Mouse (Mus musculus) C2C12 (cell line): ENCODE results near the gene Gm266. TPM values are rescaled to one million over a fixed set of nuclear protein-coding genes. Genes with fewer than 3 reads are reported as not detected.

Experiments used
- H3K27me3 ChIP-seq: one replicate; pipeline ENCODE4 v1.6.1; 2011; ENCODE audit not compliant: control insufficient read depth, insufficient read depth, insufficient read length
- H3K36me3 ChIP-seq: one replicate; pipeline ENCODE4 v1.6.1; 2011; ENCODE audit not compliant: control insufficient read depth, insufficient read depth
- H3K4me3 ChIP-seq: one replicate; pipeline ENCODE4 v1.5.1; 2011; ENCODE audit warnings: mild to moderate bottlenecking, control low read depth; ENCODE audit not compliant: poor library complexity, insufficient read depth, severe bottlenecking
- H3K79me2 ChIP-seq: one replicate; pipeline ENCODE4 v1.6.1; 2011; ENCODE audit not compliant: control insufficient read depth, insufficient read depth
- H3K79me3 ChIP-seq: one replicate; pipeline ENCODE4 v1.6.1; 2011; ENCODE audit warnings: low read depth, control low read depth
- H3ac ChIP-seq: one replicate; pipeline ENCODE3; 2011; ENCODE audit warnings: low read depth; ENCODE audit not compliant: control insufficient read depth, insufficient read length
- CEBPB ChIP-seq: IDR thresholded peaks from one replicate; pipeline ENCODE4 v1.6.1; 2011; ENCODE audit warnings: low read depth, mild to moderate bottlenecking, control low read depth, moderate library complexity
- CTCF ChIP-seq: IDR thresholded peaks from one replicate; pipeline ENCODE4 v1.5.1; 2011; ENCODE audit not compliant: control insufficient read depth, insufficient read depth, insufficient read length
- FOSL1 ChIP-seq: IDR thresholded peaks from one replicate; pipeline ENCODE4 v1.8.0; 2011; ENCODE audit warnings: mild to moderate bottlenecking, low read length; ENCODE audit not compliant: poor library complexity, insufficient read depth, severe bottlenecking
- MAX ChIP-seq: IDR thresholded peaks from one replicate; pipeline ENCODE4 v1.6.1; 2011; ENCODE audit warnings: mild to moderate bottlenecking, control low read depth
- MYOD1 ChIP-seq: IDR thresholded peaks from one replicate; pipeline ENCODE4 v1.6.1; 2011; ENCODE audit warnings: low read depth; ENCODE audit not compliant: control insufficient read depth, insufficient read length
- MYOG ChIP-seq: IDR thresholded peaks from one replicate; pipeline ENCODE4 v1.6.1; 2011; ENCODE audit not compliant: control insufficient read depth, insufficient read length; ENCODE audit errors: extremely low read depth
- USF1 ChIP-seq: IDR thresholded peaks from one replicate; pipeline ENCODE4 v1.6.1; 2011; ENCODE audit warnings: low read depth, mild to moderate bottlenecking, control low read depth, moderate library complexity
- polyA plus RNA-seq: library from polyadenylated mRNA; unstranded; fragments of >200 nt; fragmentation: generic; extraction: Trizol; gene quantifications from one replicate; pipeline ENCODE4 v1.2.1, GENCODE M21; 2012; ENCODE audit warnings: missing spikeins

Gene Gm266
- polyA plus RNA-seq, 1 experiment = 2.1 TPM

DNA sequence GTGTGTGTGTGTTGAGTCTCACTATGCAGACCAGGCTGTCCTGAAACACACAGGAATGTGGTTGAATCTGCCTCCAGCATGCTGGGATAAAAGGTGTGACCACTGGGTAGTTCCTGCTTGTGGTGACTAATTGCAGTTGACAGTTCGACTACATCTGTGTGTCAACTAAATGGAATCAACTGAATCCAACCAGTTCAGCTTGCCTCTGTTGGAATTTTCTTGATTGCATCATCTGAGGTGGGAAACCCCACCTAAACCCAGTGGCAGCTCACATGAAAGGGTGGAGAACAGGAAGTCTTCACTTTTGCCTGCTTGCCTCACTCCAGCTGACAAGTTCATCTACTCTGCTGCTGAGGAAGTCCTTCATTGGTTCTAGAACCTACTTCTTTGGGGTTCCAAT is 14.5 kb downstream of the Gm266 start:
- Histone ChIP-seq H3K27me3 (no peaks in the 10 kb centered on the region), H3K36me3 (no peaks in the 10 kb centered on the region), H3K4me3 (no peak overlapping the region), H3ac (no peak overlapping the region), H3K79me3 (no peaks in the 10 kb centered on the region), H3K79me2 (no peaks in the 10 kb centered on the region)
- TF ChIP-seq USF1 = no peak
- TF ChIP-seq CEBPB = peak; percentile 91

DNA sequence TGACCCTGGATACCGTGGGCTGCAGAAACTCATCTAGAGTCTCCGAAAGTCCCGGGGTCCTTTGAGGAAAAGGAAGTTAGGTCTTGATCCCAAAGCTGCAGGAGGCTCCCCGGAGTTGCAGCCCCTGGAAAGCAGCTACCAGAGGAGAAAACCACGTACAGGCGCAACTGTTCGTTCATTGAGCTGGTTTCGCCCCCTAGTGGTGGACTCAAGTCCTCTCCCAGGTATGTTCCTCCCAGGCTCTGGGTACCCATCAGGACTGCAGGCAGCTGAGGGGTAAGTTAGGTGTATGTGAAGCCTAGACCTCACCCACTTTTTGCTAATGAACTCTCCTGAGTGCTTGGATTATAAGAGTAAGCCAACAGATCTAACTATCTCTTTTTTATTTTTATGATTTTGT is 16.1 kb downstream of the Gm266 start:
- Histone ChIP-seq H3K4me3 (no peak overlapping the region), H3K27me3 (no peaks in the 10 kb centered on the region), H3K36me3 (no peaks in the 10 kb centered on the region), H3K79me2 (no peaks in the 10 kb centered on the region), H3ac (no peak overlapping the region), H3K79me3 (no peaks in the 10 kb centered on the region)
- TF ChIP-seq FOSL1 = no peak
- TF ChIP-seq CEBPB = no peak
- TF ChIP-seq USF1 = no peak
- TF ChIP-seq CTCF = peak; percentile 83
- TF ChIP-seq MYOG = no peak

DNA sequence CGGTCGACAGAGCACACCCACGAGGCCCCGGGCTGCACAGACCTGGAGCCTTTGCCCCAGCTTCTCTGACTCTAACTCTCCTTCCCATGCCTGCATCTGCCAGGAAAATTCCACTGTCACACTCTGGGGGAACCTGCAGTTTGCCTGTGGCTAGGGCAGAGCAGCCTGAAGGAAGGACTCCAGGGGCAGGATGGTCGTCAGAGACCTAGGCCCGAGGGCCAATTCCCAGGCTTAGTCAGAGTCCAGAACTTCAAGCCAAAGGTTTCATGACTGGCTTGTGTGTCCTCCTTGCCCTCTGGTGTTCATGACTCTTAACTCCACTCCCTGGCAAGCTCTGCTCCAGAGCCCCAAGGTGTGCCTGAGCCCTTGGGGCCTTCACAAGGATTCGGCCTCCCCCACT is 17.4 kb downstream of the Gm266 start:
- H3K79me2 ChIP-seq = no peaks in the 10 kb centered on the region
- no peaks in the 10 kb centered on the region for H3K36me3 ChIP-seq
- TF ChIP-seq CTCF (no peak), MAX (no peak), CEBPB (no peak), FOSL1 (no peak)
- H3ac ChIP-seq = no peak overlapping the region
- H3K4me3 ChIP-seq = no peak overlapping the region
- no peaks in the 10 kb centered on the region for H3K27me3 ChIP-seq
- H3K79me3 ChIP-seq = no peaks in the 10 kb centered on the region

DNA sequence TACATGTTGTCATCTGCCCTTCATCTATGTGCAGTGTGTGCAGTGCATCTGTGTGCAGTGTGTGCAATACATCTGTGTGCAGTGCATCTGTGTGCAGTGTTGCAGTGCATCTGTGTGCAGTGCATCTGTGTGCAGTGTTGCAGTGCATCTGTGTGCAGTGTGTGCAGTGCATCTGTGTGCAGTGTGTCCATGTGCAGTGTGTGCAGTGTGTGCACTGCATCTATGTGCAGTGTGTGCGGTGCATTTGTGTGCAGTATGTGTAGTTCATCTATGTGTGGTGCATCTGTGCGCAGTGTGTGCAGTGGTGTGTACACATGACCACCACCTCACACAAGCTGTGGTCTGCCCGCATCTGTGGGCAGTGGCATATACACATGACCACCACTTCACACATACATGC is 19.3 kb downstream of the Gm266 start:
- no peak for TF ChIP-seq USF1
- no peak for TF ChIP-seq FOSL1
- TF ChIP-seq MYOD1 = no peak

DNA sequence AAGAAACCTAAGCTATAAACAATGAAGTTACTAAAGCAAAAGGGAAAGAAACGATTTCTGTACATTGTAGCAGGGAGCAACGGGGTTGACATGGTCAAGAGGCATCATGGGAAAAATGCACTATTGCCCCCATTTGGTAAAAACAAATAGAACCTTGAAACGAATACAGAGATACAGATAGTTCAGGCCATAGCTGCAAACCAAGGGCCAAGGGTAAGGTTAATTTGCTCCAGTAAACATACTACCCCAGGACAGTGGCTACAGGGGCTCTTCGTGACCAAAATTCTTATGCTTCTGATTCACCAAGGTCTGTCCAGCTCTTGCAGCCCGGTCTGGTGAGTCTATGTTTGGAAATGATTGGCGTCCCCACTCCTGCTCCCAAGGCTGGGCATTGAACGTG is 22.1 kb downstream of the Gm266 start:
- Histone ChIP-seq H3K27me3 (no peaks in the 10 kb centered on the region), H3ac (no peak overlapping the region), H3K79me2 (no peaks in the 10 kb centered on the region), H3K79me3 (no peaks in the 10 kb centered on the region), H3K4me3 (no peak overlapping the region), H3K36me3 (no peaks in the 10 kb centered on the region)
- TF ChIP-seq CTCF (no peak), CEBPB (no peak), MAX (no peak), FOSL1 (no peak), MYOG (no peak), USF1 (no peak), MYOD1 (no peak)

More for the DNA sequence above, 19.3 kb downstream of the Gm266 start:
- H3K36me3 ChIP-seq = no peaks in the 10 kb centered on the region
- no peaks in the 10 kb centered on the region for H3K79me3 ChIP-seq
- no peak overlapping the region for H3K4me3 ChIP-seq
- H3K79me2 ChIP-seq = no peaks in the 10 kb centered on the region
- no peaks in the 10 kb centered on the region for H3K27me3 ChIP-seq
- H3ac ChIP-seq = no peak overlapping the region

DNA sequence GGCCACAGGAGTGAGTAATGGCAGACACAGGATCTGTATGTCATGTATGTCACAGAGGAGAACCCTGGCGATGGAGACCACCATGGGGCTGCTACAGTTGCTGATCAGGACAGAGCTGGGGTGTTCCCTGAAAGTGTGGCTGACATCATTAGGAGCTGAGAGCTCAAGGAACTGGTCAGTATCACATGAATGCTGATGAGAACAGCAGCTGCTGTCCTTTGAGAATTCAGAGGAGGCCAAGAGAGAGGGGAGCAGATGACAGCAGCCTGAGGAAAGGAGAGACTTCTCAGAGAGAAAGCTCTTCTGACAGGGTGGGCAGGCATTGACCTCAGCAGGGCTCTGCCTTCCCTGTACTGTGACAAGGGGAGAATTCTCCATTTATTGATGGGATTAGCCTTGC is 27.9 kb downstream of the Gm266 start:
- no peak for TF ChIP-seq MAX
- no peak for TF ChIP-seq USF1
- TF ChIP-seq MYOG = no peak
- TF ChIP-seq CEBPB = no peak
- Histone ChIP-seq H3K27me3 (no peaks in the 10 kb centered on the region), H3K4me3 (no peak overlapping the region), H3K79me2 (peaks cover 17% of the 10 kb centered on the region), H3ac (no peak overlapping the region), H3K79me3 (peaks cover 2% of the 10 kb centered on the region), H3K36me3 (peaks cover 24% of the 10 kb centered on the region)
